Mouse (Mus musculus) cerebellum, adult 11 months (tissue): ENCODE measurements at regions not wholly inside any gene's neighbourhood (a gene's known extent, or its start where the extent isn't known, plus 50 kb on each side); places are given as distances from the start of the nearest gene placed in this dataset.
"Not testable (repeated sequence)": the region's sequence is repeated elsewhere in the genome, so short reads cannot be mapped to it uniquely, and the experiment has no call there.

Experiments
- DNase-seq: peaks from one replicate; pipeline ENCODE4 v3.0.0; 2022

- DNase-seq, result no peak
These were observed 90.0 kb upstream of the Zcchc2 start for GRCm38 (mm10) chr1:105900158-105900557.

- no peak for DNase-seq
These were observed 89.3 kb upstream of the Zcchc2 start for GRCm38 (mm10) chr1:105900920-105901319.

- DNase-seq, result no peak
These were observed 86.7 kb upstream of the Zcchc2 start for GRCm38 (mm10) chr1:105903286-105904115.

- no peak for DNase-seq
These were observed 85.5 kb upstream of the Zcchc2 start for GRCm38 (mm10) chr1:105904737-105905136.

- DNase-seq, result no peak
These were observed 84.3 kb upstream of the Zcchc2 start for GRCm38 (mm10) chr1:105905785-105906426.

GRCm38 (mm10) chr1:105906427-105906798 lies 83.8 kb upstream of the Zcchc2 start:
- peak; percentile 60 for DNase-seq

GRCm38 (mm10) chr1:105908029-105908876 lies 82.0 kb upstream of the Zcchc2 start:
- DNase-seq, result peak; percentile 24

GRCm38 (mm10) chr1:105909121-105909520 lies 81.1 kb upstream of the Zcchc2 start:
- DNase-seq, result no peak

GRCm38 (mm10) chr1:105911714-105912113 lies 78.5 kb upstream of the Zcchc2 start:
- DNase-seq, result no peak

- no peak for DNase-seq
These were observed 68.4 kb upstream of the Zcchc2 start for GRCm38 (mm10) chr1:105921842-105922241.

GRCm38 (mm10) chr1:105922586-105922985 lies 67.6 kb upstream of the Zcchc2 start:
- no peak for DNase-seq

GRCm38 (mm10) chr1:105923001-105923400 lies 67.2 kb upstream of the Zcchc2 start:
- no peak for DNase-seq

- no peak for DNase-seq
These were observed 64.4 kb upstream of the Zcchc2 start for GRCm38 (mm10) chr1:105925617-105926370.

- no peak for DNase-seq
These were observed 63.3 kb upstream of the Zcchc2 start for GRCm38 (mm10) chr1:105926871-105927270.

- DNase-seq, result no peak
These were observed 59.4 kb upstream of the Zcchc2 start for GRCm38 (mm10) chr1:105930841-105931240.

- DNase-seq, result not testable (repeated sequence)
These were observed 56.0 kb upstream of the Zcchc2 start for GRCm38 (mm10) chr1:105934171-105934570.
